Mouse (Mus musculus) thymus, postnatal 36 days (tissue): ENCODE measurements around the gene Zer1.

ENCODE experiments used
- DNase-seq, 2 experiments: peaks; one replicate each; pipeline ENCODE4 v3.0.0; 2022; ENCODE audit warnings: mixed read lengths in 2 of 2

Zer1 gene

GRCm38 (mm10) chr2:30123729-30124471 lies 485 bp downstream of the Zer1 start:
- DNase-seq, result no peak

DNA sequence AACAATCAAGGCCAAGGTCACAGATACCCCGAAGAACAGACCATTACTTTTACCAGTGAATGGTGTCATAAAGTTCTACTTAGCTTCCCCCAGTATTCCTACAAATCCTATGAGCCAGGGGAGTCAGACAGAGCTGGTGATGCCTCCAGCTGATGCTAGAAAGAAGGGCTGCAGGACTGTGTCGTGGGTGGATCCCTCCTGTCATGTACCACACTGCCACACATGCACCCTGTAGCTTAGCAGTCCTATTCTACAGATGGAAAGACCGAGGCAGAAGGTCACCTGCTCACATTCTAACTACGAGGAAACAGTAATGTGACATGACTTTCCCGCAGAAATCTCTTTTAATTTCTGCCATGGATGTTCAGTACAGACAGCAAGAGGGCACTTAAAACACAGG lies 1.6 kb downstream of the Zer1 start:
- DNase-seq, result no peak

DNA sequence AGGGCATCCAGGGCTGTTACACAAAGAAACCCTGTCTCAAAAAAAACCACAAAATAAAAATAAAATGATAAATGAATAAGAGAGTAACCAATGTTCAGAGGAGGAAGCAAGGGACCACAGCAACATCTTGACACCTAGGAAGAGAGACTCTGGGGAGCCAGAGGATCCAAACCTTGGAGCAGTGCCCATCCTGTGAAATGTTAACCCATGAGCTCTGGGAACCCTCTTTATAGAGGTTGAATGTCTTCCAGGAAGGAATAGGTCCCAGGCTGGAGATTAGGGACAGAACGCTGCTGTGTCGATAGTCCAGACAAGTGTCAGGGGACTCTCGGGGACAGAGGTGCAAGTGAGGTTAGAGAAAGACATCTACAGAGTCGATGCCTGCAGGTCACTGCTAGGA lies 4.1 kb downstream of the Zer1 start:
- DNase-seq, result no peak

DNA sequence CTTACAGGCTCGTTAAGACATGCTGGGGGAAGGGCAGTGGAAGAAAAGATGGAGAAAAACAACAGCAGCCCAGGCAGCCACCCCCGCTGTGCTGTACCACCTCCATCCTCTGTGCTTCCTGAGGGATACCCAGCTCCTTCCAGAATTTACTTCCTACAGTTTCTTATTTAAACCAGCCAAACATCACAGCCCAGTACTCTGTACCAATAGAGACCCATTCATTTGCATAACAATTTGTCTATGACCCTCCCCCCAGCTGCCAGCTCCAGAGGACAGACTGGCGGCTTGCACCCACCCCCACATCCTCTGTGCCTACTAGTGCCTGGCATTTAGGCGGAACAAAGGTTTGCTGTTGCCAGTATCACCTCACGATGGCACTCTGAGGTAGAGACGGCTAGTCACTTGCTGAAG lies 4.7 kb downstream of the Zer1 start:
- DNase-seq, result peak; percentile 65 to 78

GRCm38 (mm10) chr2:30112564-30112963 lies 11.8 kb downstream of the Zer1 start:
- DNase-seq, result no peak

DNA sequence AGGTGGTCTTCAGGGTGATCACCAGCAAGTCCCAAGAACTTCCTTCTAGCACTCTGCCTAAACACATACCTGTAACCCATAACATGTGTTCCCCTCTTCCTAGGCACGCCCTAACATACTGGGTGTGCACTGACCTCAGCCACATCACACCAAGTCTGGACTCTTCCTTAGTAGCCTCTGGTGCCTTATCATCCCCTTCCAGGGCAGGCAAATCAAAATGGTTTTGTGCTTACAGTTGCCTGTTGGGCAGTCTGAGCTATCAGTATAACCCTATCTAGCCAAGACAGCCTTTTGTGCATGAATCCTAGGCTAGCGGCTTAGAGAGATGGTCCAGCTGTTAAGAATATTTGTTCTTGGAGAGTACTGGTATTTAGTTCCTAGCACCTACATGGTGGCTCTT lies 12.9 kb downstream of the Zer1 start:
- DNase-seq, result no peak

GRCm38 (mm10) chr2:30108260-30108659 lies 16.1 kb downstream of the Zer1 start:
- no peak for DNase-seq

GRCm38 (mm10) chr2:30107646-30108045 lies 16.7 kb downstream of the Zer1 start:
- no peak for DNase-seq

- DNase-seq, result peak; percentile 68 to 72
Measured at GRCm38 (mm10) chr2:30106364-30106763, 18.0 kb downstream of the Zer1 start.

GRCm38 (mm10) chr2:30100214-30100613 lies 24.2 kb downstream of the Zer1 start:
- DNase-seq, result no peak

GRCm38 (mm10) chr2:30095882-30096527 lies 28.4 kb downstream of the Zer1 start:
- DNase-seq, result peak; percentile 53 to 59

- no peak for DNase-seq
Measured at GRCm38 (mm10) chr2:30094208-30094588, 30.2 kb downstream of the Zer1 start.

- DNase-seq, result peak; percentile 97 to 100
Measured at GRCm38 (mm10) chr2:30093471-30094207, 30.7 kb downstream of the Zer1 start, which contains the start of gene Zdhhc12. Zdhhc12 (minus strand) TSS chr2:30093648.

DNA sequence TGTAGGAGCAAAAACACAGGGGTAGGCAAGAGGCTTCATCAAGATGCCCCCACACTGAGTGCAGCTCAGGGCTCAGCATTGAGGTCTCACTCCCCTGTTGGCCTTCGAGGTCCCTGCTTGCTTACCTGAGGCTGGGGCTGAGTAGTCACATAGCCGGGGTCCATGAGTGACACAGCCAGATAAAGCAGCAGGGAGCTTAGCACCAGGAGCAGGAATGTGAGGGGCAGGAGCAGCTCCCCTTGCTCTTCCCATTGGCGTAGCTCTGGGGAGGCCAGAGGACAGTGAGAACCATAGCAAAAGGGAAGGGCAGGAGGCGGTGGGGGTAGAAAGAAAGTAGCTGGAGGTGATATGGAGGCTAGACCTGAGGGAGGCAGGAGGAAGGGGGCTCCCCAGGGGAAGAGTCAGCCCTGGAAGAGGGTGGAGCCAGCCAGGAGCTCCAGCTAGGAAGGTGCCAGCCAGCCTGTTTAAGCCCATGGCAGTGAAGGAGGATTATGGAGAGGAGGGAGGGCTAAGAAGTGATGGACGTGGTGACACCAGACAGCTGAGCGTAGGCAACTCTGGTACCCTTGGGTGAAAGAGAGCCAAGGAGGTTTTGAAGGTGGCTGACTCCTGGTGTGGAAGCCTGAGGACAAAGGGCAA lies 32.0 kb downstream of the Zer1 start:
- DNase-seq, result no peak

DNA sequence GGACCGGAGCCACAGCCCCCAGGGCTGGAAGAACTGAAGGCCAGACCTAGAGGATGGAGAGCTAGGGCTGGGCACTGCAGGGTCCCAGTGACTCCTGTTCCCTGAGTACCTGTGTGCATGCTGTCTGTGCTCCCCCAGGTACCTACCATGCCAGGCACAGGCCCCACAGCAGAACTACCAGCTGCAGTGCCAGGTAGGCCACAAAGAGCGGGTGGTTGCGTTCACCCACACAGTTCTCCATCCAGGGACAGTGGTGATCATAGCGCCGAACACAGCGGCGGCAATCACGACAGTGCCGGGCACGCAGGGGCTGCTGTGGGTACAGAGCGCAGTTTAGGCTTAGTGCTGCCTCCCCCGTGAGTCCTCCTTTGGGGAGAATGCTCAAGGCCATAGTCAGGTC lies 32.9 kb downstream of the Zer1 start:
- no peak for DNase-seq

DNA sequence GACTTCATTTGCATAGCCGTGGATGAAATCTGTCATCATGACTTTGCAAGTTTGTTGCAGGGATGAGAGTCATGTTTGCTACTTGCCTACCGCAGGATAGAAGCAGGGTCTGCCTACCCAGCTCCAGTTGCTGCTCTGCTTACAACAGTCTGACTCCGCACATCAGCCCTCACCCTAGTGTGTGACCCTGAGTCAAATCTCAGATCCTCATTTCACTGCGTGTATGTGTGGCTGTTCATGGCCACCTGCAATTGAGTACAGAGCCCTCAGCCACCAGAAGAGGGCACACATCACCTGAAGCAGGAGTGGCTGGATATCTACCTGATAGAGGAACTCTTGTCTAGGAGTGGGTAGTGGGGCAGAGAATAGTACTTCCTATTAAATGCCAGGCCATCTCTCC lies 37.1 kb downstream of the Zer1 start:
- DNase-seq, result no peak

GRCm38 (mm10) chr2:30084632-30085031 lies 39.8 kb downstream of the Zer1 start:
- DNase-seq, result no peak

DNA sequence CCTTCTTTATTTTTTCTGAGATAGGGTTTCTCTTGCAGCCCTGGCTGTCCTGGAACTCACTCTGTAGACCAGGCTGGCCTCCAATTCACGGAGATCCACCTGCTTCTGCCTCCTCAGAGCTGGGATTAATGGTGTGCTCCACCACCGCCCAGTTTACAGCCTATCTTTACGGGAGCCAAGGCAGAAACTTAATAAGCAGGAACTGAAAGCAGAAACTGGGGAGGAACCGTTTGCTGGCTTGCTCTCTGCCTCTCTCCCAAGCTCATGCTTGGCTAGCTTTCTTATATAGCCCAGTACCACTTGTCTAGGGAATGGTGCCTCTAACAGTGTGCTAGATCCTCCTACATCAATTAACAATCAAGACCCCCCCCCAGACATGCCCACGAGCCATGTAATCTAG lies 40.3 kb downstream of the Zer1 start:
- no peak for DNase-seq

DNA sequence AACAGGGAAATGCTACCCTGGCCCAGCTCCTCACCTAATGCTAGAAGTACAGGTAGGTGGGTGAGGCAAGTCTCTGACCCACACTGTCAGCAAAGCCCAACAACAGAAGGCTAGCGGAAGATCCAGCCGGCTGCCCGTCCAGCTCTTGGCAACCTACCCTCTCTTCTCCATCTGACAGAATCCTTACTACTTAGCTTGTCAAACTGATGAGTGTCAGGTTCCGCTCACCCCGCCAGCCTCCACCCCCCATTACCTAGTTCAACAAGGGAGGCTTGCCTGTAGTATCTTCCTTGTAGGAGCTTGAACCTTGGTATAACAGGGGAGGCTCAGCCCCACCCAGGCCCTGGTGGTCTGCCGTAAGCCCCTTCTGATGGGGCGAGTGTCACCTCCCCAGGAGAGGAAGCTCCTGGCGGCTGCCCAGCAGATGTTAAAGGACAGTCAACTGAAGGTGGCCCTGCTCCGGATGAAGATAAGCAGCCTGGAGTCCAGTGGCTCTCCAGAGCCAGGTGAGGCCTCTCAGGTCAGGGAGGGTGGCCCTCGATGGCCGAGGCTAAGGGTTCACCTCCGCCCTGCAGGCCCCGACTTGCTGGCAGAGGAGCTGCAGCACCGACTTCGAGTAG lies 44.1 kb downstream of the Zer1 start:
- no peak for DNase-seq

- DNase-seq, result no peak
Measured at GRCm38 (mm10) chr2:30078760-30079159, 45.6 kb downstream of the Zer1 start.

DNA sequence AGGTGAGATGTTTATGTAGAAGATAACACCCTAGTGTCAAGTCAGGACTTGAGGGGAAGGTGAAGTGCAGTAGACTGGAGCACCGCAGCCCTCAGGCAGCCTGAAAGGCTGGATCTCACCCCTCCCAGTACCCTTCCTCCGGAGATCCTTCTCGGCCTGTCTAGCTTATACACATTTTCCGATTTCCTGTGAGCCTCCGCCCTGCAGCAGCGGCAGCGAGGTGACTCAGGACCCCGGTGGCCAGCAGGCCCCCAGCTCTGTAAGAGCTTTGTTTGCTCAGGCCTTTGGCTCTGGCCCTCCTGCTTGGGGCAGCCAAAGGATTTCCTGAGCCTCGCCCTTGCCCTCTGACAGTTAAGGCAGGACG lies 46.1 kb downstream of the Zer1 start:
- no peak for DNase-seq

DNA sequence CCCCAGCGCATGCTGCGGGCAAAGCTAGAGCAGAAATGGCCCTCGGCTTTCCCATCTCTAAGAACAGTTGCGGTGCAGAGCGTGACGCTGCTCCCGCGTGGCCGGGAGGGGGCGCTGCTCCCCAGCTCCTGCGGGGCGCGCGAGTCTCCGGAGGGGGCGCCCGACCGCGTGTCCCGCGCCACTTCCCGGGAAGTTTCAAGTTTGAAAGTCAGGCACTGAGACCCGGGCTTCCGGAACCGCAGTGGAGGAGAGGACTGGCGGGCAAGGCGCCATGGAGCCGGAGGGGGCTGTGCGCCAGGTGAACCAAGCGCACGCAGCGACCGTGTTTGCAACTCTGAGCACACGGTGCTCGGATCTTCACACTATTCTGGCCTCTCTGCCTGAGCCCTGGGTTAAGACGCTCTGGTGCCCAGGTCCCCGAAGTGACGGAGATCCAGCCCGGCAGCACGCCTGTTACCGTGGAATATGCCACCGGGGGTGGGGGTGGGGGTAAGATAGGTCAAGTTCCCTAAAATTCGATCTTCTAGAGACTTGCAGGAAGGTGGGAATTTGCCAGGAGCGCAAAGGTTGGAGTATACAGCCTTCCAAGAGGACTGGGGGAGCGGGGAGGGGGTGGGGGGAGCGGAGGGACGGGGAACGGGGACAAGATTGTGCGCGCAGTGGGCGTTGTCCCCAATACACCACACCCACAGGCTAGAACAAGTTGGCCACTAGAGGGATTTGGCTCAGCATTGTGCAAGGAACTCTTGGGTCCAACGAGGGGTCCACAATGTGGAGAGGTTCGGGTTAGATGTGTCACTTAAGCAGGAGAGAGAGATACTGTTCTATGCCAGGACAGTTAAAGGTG lies 46.7 kb downstream of the Zer1 start, which contains the start of gene Pkn3:
Gene Pkn3, plus strand, starts transcription at position 183 of the 847 bp plus-strand sequence.
- peak; percentile 78 to 81 for DNase-seq
